Mouse (Mus musculus) R1 (cell line): ENCODE measurements around the gene Nanp.

Experiments used
- DNase-seq: peaks from one replicate; pipeline ENCODE4 v3.0.0-alpha.2; 2018; ENCODE audit warnings: low read depth, low spot score

Nanp gene

GRCm38 (mm10) chr2:150999021-150999420 lies 40.2 kb downstream of the Nanp start:
- peak; percentile 74 for DNase-seq

GRCm38 (mm10) chr2:150997618-150998017 lies 41.6 kb downstream of the Nanp start:
- DNase-seq = no peak

GRCm38 (mm10) chr2:150995324-150995723 lies 43.9 kb downstream of the Nanp start:
- no peak for DNase-seq

GRCm38 (mm10) chr2:150991050-150991449 lies 48.1 kb downstream of the Nanp start:
- DNase-seq = no peak

- no peak for DNase-seq
These were observed 48.7 kb downstream of the Nanp start for GRCm38 (mm10) chr2:150990506-150990905.

GRCm38 (mm10) chr2:150985359-150985758 lies 53.8 kb downstream of the Nanp start:
- no peak for DNase-seq

- no peak for DNase-seq
These were observed 57.1 kb downstream of the Nanp start for GRCm38 (mm10) chr2:150982051-150982450.

- no peak for DNase-seq
These were observed 57.7 kb downstream of the Nanp start for GRCm38 (mm10) chr2:150981524-150981923.

- no peak for DNase-seq
These were observed 59.2 kb downstream of the Nanp start for GRCm38 (mm10) chr2:150979861-150980620.
